Mouse (Mus musculus): ENCODE results near the gene Sae1. TPM values are rescaled to one million over a fixed set of nuclear protein-coding genes. Genes with fewer than 3 reads are reported as not detected.

Sae1 gene
- polyA plus RNA-seq, 1 experiment from 2014 or later = 310 TPM

GRCm38 (mm10) chr7:16418713-16419112 lies 31.1 kb upstream of the Sae1 start:
- WGBS = 85% methylated on average over 5 of the region's 5 CpGs
- ATAC-seq (ENCODE audit: low read depth) = no peak

DNA sequence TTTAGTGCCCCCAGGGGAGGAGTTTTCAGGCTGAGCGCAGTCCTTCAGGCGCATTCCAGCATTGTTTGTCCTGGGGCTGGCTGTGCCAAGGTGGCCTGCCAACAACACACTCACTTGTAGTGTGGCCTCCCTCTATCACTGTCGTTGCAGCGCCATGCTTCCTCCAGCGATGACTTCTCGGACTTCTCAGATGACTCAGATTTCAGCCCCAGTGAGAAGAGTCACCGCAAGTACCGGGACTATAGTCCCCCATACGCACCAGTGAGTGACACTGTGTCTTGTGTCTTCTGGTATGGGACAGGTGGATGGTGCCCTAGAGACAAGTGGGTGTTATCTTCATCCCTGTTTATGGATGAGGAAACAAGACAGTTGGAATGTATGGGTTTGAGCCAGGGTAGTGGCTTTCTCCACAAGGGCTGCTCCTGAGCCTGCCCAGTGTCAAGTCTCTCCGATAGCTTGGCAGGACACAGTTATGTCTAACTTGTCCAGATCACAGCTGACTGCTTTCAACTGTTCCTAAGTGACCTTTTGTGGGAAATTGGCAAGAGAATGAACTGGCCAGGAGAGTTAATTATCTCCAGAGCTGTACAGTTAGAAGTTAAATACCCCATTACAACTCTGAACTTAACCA lies 29.6 kb upstream of the Sae1 start:
- Histone ChIP-seq H3K4me2 (ENCODE audit: low read depth, low read length) (no peak overlapping the region), H3K4me1 (replicated peaks; ENCODE audit: control insufficient read depth, insufficient read depth, low read length) (peaks cover 10% of the 10 kb centered on the region), H3K27me3 (ENCODE audit: control insufficient read depth, insufficient read depth, low read depth, low read length) (no peaks in the 10 kb centered on the region), H3K36me3 (ENCODE audit: control insufficient read depth, insufficient read depth, low read length) (peaks cover 51% of the 10 kb centered on the region), H3K9ac (ENCODE audit: low read length) (no peak overlapping the region), H3K9me3 (ENCODE audit: control insufficient read depth, low read length) (no peaks in the 10 kb centered on the region), H3K4me3 (ENCODE audit: low read length) (no peak overlapping the region), H3K27ac (ENCODE audit: low read length) (no peak overlapping the region)
- ATAC-seq (ENCODE audit: low read depth) = peak; percentile 10; the same call in 1 of the 2 replicates
- WGBS = 77% methylated on average over 10 of the region's 10 CpGs

More at GRCm38 (mm10) chr7:16418713-16419112, 31.1 kb upstream of the Sae1 start:
- H3K9me3 ChIP-seq (ENCODE audit: control insufficient read depth, low read length) = no peaks in the 10 kb centered on the region
- H3K4me1 ChIP-seq (replicated peaks; ENCODE audit: control insufficient read depth, insufficient read depth, low read length) = peaks cover 2% of the 10 kb centered on the region; the same call in 1 of the 2 replicates
- no peak overlapping the region for H3K27ac ChIP-seq (ENCODE audit: low read length)
- peaks cover 62% of the 10 kb centered on the region for H3K36me3 ChIP-seq (ENCODE audit: control insufficient read depth, insufficient read depth, low read length)
- H3K27me3 ChIP-seq (ENCODE audit: control insufficient read depth, insufficient read depth, low read depth, low read length) = no peaks in the 10 kb centered on the region
- no peak overlapping the region for H3K4me2 ChIP-seq (ENCODE audit: low read depth, low read length)
- no peak overlapping the region for H3K4me3 ChIP-seq (ENCODE audit: low read length)
- H3K9ac ChIP-seq (ENCODE audit: low read length) = no peak overlapping the region

- Histone ChIP-seq H3K9ac (ENCODE audit: low read length) (no peak overlapping the region), H3K27ac (ENCODE audit: low read length) (peak overlapping the region; percentile 45; the same call in 1 of the 2 replicates), H3K4me1 (replicated peaks; ENCODE audit: control insufficient read depth, insufficient read depth, low read length) (peaks cover 15% of the 10 kb centered on the region), H3K9me3 (ENCODE audit: control insufficient read depth, low read length) (no peaks in the 10 kb centered on the region), H3K4me3 (ENCODE audit: low read length) (no peak overlapping the region), H3K4me2 (ENCODE audit: low read depth, low read length) (no peak overlapping the region), H3K27me3 (ENCODE audit: control insufficient read depth, insufficient read depth, low read depth, low read length) (no peaks in the 10 kb centered on the region), H3K36me3 (ENCODE audit: control insufficient read depth, insufficient read depth, low read length) (peaks cover 37% of the 10 kb centered on the region)
- peak; percentile 43 for ATAC-seq (ENCODE audit: low read depth)
- 67% methylated on average over 3 of the region's 3 CpGs for WGBS
These were observed 27.8 kb upstream of the Sae1 start for GRCm38 (mm10) chr7:16415426-16415825.

- Histone ChIP-seq H3K9me3 (ENCODE audit: control insufficient read depth, low read length) (no peaks in the 10 kb centered on the region), H3K36me3 (ENCODE audit: control insufficient read depth, insufficient read depth, low read length) (peaks cover 19% of the 10 kb centered on the region), H3K9ac (ENCODE audit: low read length) (no peak overlapping the region), H3K27ac (ENCODE audit: low read length) (0 out of 2 replicates have a peak overlapping the region, but pooled peaks have one; percentile 29), H3K27me3 (ENCODE audit: control insufficient read depth, insufficient read depth, low read depth, low read length) (no peaks in the 10 kb centered on the region), H3K4me1 (replicated peaks; ENCODE audit: control insufficient read depth, insufficient read depth, low read length) (peaks cover 15% of the 10 kb centered on the region), H3K4me3 (ENCODE audit: low read length) (no peak overlapping the region), H3K4me2 (ENCODE audit: low read depth, low read length) (no peak overlapping the region)
- WGBS = 68% methylated on average over 2 of the region's 2 CpGs
- peak; percentile 30 for ATAC-seq (ENCODE audit: low read depth)
These were observed 25.3 kb upstream of the Sae1 start for GRCm38 (mm10) chr7:16412930-16413329.

GRCm38 (mm10) chr7:16412220-16412896 lies 24.8 kb upstream of the Sae1 start:
- Histone ChIP-seq H3K36me3 (ENCODE audit: control insufficient read depth, insufficient read depth, low read length) (peaks cover 14% of the 10 kb centered on the region), H3K27me3 (ENCODE audit: control insufficient read depth, insufficient read depth, low read depth, low read length) (no peaks in the 10 kb centered on the region), H3K4me1 (replicated peaks; ENCODE audit: control insufficient read depth, insufficient read depth, low read length) (peaks cover 15% of the 10 kb centered on the region), H3K4me2 (ENCODE audit: low read depth, low read length) (no peak overlapping the region), H3K27ac (ENCODE audit: low read length) (0 out of 2 replicates have a peak overlapping the region, but pooled peaks have one; percentile 2), H3K9me3 (ENCODE audit: control insufficient read depth, low read length) (no peaks in the 10 kb centered on the region), H3K9ac (ENCODE audit: low read length) (no peak overlapping the region), H3K4me3 (ENCODE audit: low read length) (no peak overlapping the region)
- ATAC-seq (ENCODE audit: low read depth) = no peak; the same call in 1 of the 2 replicates
- WGBS = 73% methylated on average over 8 of the region's 8 CpGs

DNA sequence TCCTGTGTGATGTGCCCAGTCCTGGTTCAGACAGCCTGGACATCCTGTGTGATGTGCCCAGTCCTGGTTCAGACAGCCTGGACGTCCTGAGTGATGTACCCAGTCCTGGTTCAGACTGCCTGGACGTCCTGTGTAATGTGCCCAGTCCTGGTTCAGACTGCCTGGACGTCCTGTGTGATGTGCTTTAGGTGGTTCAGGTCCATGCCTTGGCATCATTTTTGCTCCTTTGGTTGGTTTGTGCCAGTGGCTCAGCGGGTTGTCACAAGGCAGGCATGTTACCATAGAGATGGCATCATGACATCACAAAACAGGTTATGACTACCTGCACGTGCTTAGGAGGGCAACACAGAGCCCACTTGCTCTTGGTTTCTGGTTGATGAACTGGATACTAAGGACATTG lies 23.5 kb upstream of the Sae1 start:
- peaks cover 4% of the 10 kb centered on the region; the same call in 1 of the 2 replicates for H3K36me3 ChIP-seq (ENCODE audit: control insufficient read depth, insufficient read depth, low read length)
- WGBS = 91% methylated on average over 5 of the region's 5 CpGs
- ATAC-seq (ENCODE audit: low read depth) = no peak
- no peak overlapping the region for H3K9ac ChIP-seq (ENCODE audit: low read length)
- H3K27ac ChIP-seq (ENCODE audit: low read length) = no peak overlapping the region
- H3K4me1 ChIP-seq (replicated peaks; ENCODE audit: control insufficient read depth, insufficient read depth, low read length) = peaks cover 20% of the 10 kb centered on the region
- H3K27me3 ChIP-seq (ENCODE audit: control insufficient read depth, insufficient read depth, low read depth, low read length) = no peaks in the 10 kb centered on the region
- H3K9me3 ChIP-seq (ENCODE audit: control insufficient read depth, low read length) = no peaks in the 10 kb centered on the region
- H3K4me2 ChIP-seq (ENCODE audit: low read depth, low read length) = no peak overlapping the region
- H3K4me3 ChIP-seq (ENCODE audit: low read length) = no peak overlapping the region

GRCm38 (mm10) chr7:16406978-16407377 lies 19.4 kb upstream of the Sae1 start:
- no peaks in the 10 kb centered on the region for H3K27me3 ChIP-seq (ENCODE audit: control insufficient read depth, insufficient read depth, low read depth, low read length)
- no peak overlapping the region for H3K4me2 ChIP-seq (ENCODE audit: low read depth, low read length)
- H3K27ac ChIP-seq (ENCODE audit: low read length) = no peak overlapping the region
- H3K9me3 ChIP-seq (ENCODE audit: control insufficient read depth, low read length) = no peaks in the 10 kb centered on the region
- H3K9ac ChIP-seq (ENCODE audit: low read length) = no peak overlapping the region
- WGBS = 91% methylated on average over 3 of the region's 3 CpGs
- ATAC-seq (ENCODE audit: low read depth) = no peak
- no peak overlapping the region for H3K4me3 ChIP-seq (ENCODE audit: low read length)
- 0 out of 2 replicates have a peak, but pooled peaks cover 2% of the 10 kb centered on the region for H3K36me3 ChIP-seq (ENCODE audit: control insufficient read depth, insufficient read depth, low read length)
- peaks cover 34% of the 10 kb centered on the region for H3K4me1 ChIP-seq (replicated peaks; ENCODE audit: control insufficient read depth, insufficient read depth, low read length)

- H3K9ac ChIP-seq (ENCODE audit: low read length) = peak overlapping the region; percentile 55
- 18% methylated on average over 11 of the region's 11 CpGs for WGBS
These were observed 18.1 kb upstream of the Sae1 start for GRCm38 (mm10) chr7:16405516-16406351.

DNA sequence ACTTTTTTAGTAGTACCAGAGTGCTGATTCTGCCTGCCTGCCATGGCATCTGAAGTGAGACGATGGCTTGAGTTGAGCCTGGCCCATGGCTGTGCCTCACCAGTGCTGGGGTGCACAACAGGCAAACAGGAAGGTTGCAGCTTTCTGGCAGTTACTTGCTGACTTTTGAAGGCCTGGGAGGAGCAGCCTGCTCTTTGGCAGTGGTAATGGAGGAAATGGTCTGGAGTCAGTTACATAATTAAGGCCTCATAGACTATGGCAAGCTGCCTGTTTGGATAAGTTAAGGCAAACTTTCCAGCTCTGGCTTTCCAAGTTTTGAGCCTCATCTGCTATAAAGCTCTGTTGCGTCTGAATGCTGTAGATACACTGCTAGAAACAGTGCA lies 17.5 kb upstream of the Sae1 start:
- H3K9me3 ChIP-seq (ENCODE audit: control insufficient read depth, low read length) = no peaks in the 10 kb centered on the region
- peak overlapping the region; percentile 16 for H3K4me3 ChIP-seq (ENCODE audit: low read length)
- H3K4me1 ChIP-seq (replicated peaks; ENCODE audit: control insufficient read depth, insufficient read depth, low read length) = peaks cover 30% of the 10 kb centered on the region
- H3K27me3 ChIP-seq (ENCODE audit: control insufficient read depth, insufficient read depth, low read depth, low read length) = no peaks in the 10 kb centered on the region
- H3K27ac ChIP-seq (ENCODE audit: low read length) = peak overlapping the region; percentile 99
- H3K36me3 ChIP-seq (ENCODE audit: control insufficient read depth, insufficient read depth, low read length) = no peaks in the 10 kb centered on the region
- WGBS = 30% methylated on average over 2 of the region's 2 CpGs
- ATAC-seq (ENCODE audit: low read depth) = peak; percentile 23
- peak overlapping the region; percentile 50 for H3K4me2 ChIP-seq (ENCODE audit: low read depth, low read length)
- H3K9ac ChIP-seq (ENCODE audit: low read length) = peak overlapping the region; percentile 55

More at GRCm38 (mm10) chr7:16405516-16406351, 18.1 kb upstream of the Sae1 start:
- peak; percentile 81 for ATAC-seq (ENCODE audit: low read depth)
- no peaks in the 10 kb centered on the region for H3K27me3 ChIP-seq (ENCODE audit: control insufficient read depth, insufficient read depth, low read depth, low read length)
- peak overlapping the region; percentile 99 for H3K27ac ChIP-seq (ENCODE audit: low read length)
- peak overlapping the region; percentile 50 for H3K4me2 ChIP-seq (ENCODE audit: low read depth, low read length)
- H3K9me3 ChIP-seq (ENCODE audit: control insufficient read depth, low read length) = no peaks in the 10 kb centered on the region
- peaks cover 30% of the 10 kb centered on the region for H3K4me1 ChIP-seq (replicated peaks; ENCODE audit: control insufficient read depth, insufficient read depth, low read length)
- no peaks in the 10 kb centered on the region for H3K36me3 ChIP-seq (ENCODE audit: control insufficient read depth, insufficient read depth, low read length)
- H3K4me3 ChIP-seq (ENCODE audit: low read length) = peak overlapping the region; percentile 16
